Mouse (Mus musculus) embryo, embryonic 9.5 days (tissue): ENCODE data around the gene Traf1.
A peak's percentile ranks its signal among the peaks of the same experiment; 100 is the strongest.

Experiments
- DNase-seq: peaks from one replicate; pipeline ENCODE4 v3.0.0-alpha.2; 2017; ENCODE audit errors: extremely low spot score

Traf1 gene

DNA sequence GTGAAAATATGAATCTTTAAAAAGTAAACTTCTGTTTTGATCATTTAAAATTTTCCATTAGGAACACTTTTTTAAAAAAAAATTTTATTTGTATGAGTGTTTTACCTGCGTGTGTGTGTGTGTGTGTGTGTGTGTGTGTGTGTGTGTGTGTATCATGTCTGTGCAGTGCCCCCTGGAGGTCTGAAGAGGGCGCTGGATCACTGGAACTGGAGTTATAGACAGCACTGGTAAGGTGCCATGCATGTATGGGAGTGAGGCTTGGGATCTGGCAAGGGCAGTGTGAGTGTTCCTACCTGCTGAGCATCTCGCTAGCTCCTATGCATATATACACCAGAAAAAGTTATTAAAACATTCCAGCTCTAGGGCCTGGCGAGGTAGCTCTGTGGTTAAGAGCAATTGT, 59.8 kb downstream of the Traf1 start:
- DNase-seq: no peak

DNA sequence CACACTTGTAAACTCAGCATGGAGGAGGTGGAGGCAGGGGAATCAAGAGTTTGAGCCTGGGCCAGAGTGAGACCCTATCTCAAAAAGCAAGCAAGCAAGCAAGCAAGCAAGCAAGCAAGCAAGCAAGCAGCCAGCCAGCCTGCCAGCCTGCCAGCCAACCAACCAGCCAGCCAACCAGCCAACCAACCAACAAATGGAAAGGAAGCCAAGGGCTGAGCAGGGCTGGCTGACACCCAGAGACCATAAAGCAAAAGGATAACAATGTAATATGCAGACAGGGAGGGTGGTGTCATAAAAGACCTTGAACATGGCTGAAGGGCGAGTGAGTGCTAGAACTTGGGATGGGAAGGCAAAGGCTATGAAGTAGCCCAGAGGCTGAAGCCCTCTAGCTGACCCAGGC, 61.2 kb downstream of the Traf1 start:
- DNase-seq: no peak

DNA sequence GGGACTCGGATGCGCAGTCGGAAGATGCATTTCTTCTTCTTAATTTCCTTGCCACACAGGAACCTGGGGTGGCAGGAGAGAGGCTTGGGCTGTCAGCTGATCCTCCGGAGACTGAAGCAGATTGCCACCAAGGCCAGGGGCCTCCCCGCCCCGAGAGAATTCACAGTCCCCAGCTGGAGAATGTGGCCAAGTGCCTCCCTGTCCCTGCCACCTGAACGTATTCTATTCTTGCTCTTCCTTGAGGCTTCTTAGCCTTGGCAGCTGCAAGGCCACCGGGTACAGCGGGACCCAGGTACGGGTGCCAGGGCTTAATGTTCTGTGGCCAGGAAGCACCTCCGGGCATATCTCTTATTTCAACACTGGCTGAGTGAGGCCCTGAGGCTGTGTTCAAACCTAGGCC, 61.9 kb downstream of the Traf1 start:
- DNase-seq: no peak

DNA sequence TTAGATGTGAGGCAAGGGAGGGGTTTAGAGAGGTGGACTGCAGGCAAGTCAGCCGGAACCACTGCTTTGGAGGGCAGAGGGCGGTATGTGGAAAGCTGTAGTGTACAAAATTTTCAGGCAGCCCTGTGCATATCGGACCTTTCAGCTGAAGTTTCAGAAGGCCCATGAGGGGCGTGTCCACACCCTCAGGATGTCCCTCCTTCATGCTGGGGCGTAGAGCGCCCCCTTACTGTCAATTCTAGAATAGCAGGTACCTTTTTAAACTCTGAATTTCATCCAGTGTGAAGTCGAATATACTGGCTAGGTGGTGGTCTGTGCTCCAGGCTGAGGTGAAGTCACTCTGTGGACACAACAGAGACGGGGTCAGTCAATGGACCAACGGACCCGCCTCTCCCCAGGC, 63.8 kb downstream of the Traf1 start:
- DNase-seq: peak; percentile 50

DNA sequence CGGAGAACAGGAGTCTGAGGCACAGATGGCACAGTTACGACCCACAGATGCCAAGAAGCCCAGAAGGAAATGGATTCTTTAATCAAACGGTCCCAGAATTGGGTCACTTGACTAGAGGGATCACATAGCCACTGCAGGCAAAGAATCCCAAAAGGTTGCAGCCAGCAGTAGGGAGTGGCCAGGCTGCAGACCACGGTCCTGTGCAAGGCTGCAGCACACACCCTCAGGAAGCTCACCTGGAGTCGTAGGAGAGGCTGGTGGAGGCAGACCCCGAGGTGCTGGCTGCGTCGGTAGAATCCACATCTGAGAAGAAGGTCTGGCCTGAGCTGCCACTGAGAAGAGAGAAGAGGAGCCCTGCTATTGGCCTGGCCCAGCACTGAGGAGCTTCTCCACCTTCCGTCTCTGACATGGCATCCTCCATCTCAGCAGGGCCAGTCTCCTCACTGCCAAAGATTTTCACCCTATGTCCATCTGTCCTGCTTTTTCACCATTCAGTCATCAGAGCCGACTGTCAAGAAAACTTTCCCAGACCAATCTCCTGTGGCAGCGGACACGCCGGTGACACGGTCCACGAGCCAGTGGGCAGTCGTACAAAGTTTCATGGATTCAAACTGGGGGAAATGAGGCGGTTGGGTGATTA, 64.6 kb downstream of the Traf1 start:
- no peak for DNase-seq

DNA sequence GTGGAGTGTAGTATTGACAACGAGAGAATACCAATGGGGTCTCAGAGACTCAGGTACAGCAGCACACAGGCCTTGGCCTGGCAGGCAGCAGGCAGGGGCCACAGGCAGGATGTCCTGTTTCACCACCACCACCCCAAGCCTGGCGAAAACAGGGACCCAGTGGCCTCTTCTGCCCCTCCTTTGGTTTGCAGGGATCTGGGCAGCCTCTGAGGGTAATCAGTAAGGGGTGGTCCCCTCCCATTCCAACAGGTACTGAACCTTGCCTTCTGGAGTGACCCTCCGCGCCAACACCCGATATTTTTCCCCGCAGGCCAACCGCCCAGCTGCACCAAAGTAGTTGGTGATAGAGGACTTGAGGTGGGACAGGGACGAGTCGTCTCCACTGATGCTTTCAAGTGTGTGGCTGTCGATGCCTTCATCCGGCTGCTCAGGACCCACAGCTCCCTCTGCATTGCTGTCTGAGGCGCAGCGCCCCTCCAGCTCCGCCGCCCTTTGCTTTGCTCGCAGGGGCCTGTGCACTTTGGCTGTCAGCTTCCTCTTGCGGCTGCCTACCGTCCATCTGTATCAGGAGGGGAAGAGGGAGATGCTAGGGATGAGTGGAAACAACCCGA, 66.0 kb downstream of the Traf1 start:
- no peak for DNase-seq

DNA sequence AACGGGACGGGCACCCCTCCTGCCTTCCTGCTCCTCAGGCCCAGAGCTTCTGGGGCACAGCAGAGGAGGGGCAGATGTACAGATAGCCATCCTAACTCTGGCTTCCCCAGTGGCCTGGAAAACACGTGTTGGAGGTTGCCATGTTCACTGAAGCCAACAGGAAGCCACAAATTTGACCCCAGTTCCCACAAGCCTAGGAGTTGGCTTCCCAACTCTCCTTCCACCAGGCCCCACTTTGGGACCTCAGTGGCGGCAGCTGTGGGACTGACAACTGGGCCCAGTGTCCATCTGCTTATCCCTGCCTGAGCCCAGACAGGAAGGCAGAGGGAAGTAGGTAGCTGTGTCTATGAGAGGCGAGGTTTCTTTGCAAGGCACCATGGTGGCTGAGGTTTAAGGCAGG, 67.6 kb downstream of the Traf1 start:
- no peak for DNase-seq
